Comparison of ENCODE assay signal across 19 mouse cellular contexts in the genomic region with DNA sequence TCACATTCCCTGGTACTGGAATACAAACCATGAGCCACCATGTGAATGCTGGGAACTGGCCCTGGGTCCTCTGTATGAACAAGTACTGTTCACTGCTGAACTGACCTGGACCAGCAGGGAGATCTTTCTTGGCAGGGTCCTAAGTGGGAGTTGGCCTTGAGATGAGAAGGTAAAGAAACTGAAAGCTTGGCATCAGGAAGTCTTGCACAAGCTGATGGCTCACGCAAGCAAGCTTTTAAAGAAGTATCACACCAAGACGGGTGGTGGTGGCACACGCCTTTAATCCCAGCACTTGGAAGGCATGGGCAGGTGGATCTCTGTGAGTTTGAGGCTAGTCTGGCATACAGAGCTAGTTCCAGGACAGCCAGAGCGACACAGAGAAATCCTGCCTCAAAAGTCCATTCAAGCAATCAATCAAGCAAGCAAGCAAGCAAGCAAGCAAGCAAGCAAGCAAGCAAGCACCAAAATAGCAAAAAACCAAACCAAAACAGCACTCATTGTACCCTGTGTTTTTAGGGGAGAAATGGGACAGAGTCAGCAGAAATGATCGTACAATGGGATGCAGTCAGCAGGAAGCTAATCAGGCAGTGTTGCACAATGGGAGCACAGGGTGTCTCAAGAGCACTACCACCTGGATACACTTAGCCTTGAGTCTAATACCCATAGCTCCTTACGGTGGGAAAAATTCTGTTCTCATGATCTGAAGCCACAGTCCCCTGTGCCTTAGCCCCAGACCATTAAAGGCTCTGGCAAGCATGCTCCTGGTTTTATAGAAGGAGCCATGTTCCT. TPM values are rescaled to one million over a fixed set of nuclear protein-coding genes. Genes with fewer than 3 reads are reported as not detected.
DNase-seq lines count a peak whose midpoint lies in the region; ATAC-seq and TF ChIP-seq lines count a peak whose summit lies in the region.
"Had no signal": no experiment of that assay in that cellular context is flagged by ENCODE, and none has a peak within 500 bp of the region (broad histone marks: within the 10 kb centered on the region; RNA-seq: fewer than 3 reads in every experiment).

No protein-coding gene starts in this region.

- H3K4me3 ChIP-seq in liver, postnatal 0 days (ENCODE audit: low read depth, low read length), result no peak overlapping the region
- no peak overlapping the region for H3K4me3 ChIP-seq in midbrain, embryonic 15.5 days
- H3K4me3 ChIP-seq: liver, embryonic 13.5 days; neural tube, embryonic 12.5 days; stomach, embryonic 15.5 days had no signal

- no peak for TF ChIP-seq EP300 in liver, postnatal 0 days (IDR thresholded peaks at IDR 0.05; ENCODE audit: low read depth)

- H3K4me1 ChIP-seq in liver, postnatal 0 days (ENCODE audit: insufficient read depth), result peaks cover 12% of the 10 kb centered on the region; the same call in 1 of the 2 replicates
- H3K4me1 ChIP-seq in midbrain, embryonic 15.5 days, result no peaks in the 10 kb centered on the region
- H3K4me1 ChIP-seq: neural tube, embryonic 12.5 days; stomach, embryonic 15.5 days had no signal

- no peaks in the 10 kb centered on the region for H3K36me3 ChIP-seq in liver, postnatal 0 days (replicated peaks; ENCODE audit: insufficient read depth, low read length)
- no peaks in the 10 kb centered on the region for H3K36me3 ChIP-seq in midbrain, embryonic 15.5 days (replicated peaks)
- H3K36me3 ChIP-seq: liver, embryonic 13.5 days; neural tube, embryonic 12.5 days; stomach, embryonic 15.5 days had no signal

- H3K9me3 ChIP-seq in liver, postnatal 0 days (ENCODE audit: low read length), result no peaks in the 10 kb centered on the region
- no peaks in the 10 kb centered on the region for H3K9me3 ChIP-seq in midbrain, embryonic 15.5 days
- H3K9me3 ChIP-seq: liver, embryonic 13.5 days; neural tube, embryonic 12.5 days; stomach, embryonic 15.5 days had no signal

- H3K4me2 ChIP-seq in liver, postnatal 0 days (ENCODE audit: low read depth, low read length), result peak overlapping the region; percentile 13; the same call in 1 of the 2 replicates
- H3K4me2 ChIP-seq in midbrain, embryonic 15.5 days, result no peak overlapping the region
- H3K4me2 ChIP-seq: heart, embryonic 11.5 days; liver, embryonic 13.5 days; neural tube, embryonic 12.5 days; stomach, embryonic 15.5 days had no signal

- no peaks in the 10 kb centered on the region for H3K27me3 ChIP-seq in liver, postnatal 0 days (ENCODE audit: insufficient read depth, low read length)
- H3K27me3 ChIP-seq in midbrain, embryonic 15.5 days (replicated peaks), result no peaks in the 10 kb centered on the region
- H3K27me3 ChIP-seq: liver, embryonic 13.5 days; neural tube, embryonic 12.5 days; stomach, embryonic 15.5 days had no signal

- WGBS in liver, postnatal 0 days (ENCODE audit: insufficient replicate concordance), result 53% methylated on average over 6 of the region's 6 CpGs
- WGBS in midbrain, embryonic 15.5 days, result 81% methylated on average over 6 of the region's 6 CpGs

- TF ChIP-seq CTCF in liver, postnatal 0 days (IDR thresholded peaks at IDR 0.05; ENCODE audit: low read depth), result no peak

- no peak overlapping the region for H3K9ac ChIP-seq in liver, postnatal 0 days (replicated peaks)
- H3K9ac ChIP-seq in midbrain, embryonic 15.5 days, result no peak overlapping the region
- H3K9ac ChIP-seq: liver, embryonic 13.5 days; neural tube, embryonic 12.5 days; stomach, embryonic 15.5 days had no signal

- no peak for ATAC-seq in liver, postnatal 0 days
- no peak for ATAC-seq in midbrain, embryonic 15.5 days (replicated peaks)
- ATAC-seq: hindbrain, embryonic 16.5 days had no signal

- no peak overlapping the region for H3K27ac ChIP-seq in liver, postnatal 0 days (ENCODE audit: low read depth)
- no peak overlapping the region for H3K27ac ChIP-seq in midbrain, embryonic 15.5 days
- H3K27ac ChIP-seq: liver, embryonic 13.5 days; neural tube, embryonic 12.5 days; stomach, embryonic 15.5 days had no signal

- DNase-seq in liver, postnatal 0 days, result no peak
- DNase-seq in liver, result no peak
- peak; percentile 51 to 52 for DNase-seq in lung, adult 18-20 months
- DNase-seq in lung, postnatal 4 days, result peak; percentile 38 to 64
- no peak for DNase-seq in T-cell, adult 2 months (ENCODE audit: low spot score)
- no peak for DNase-seq in cerebellum, adult 9-10 months
- DNase-seq: gastrocnemius, postnatal 36 days; heart, postnatal 36 days; left cerebral cortex, postnatal 4 days; liver, embryonic 13.5 days; right cerebral cortex, postnatal 14 days; thymus, adult 2 months had no signal

RNA-seq across cellular contexts. Expression of a gene that starts 16.4 kb away (rescaled TPM):
- polyA plus RNA-seq in liver, postnatal 0 days (2015; fragmentation: Nextera tagmentation; extraction: Ambion mirVana), result 0.68 and 0.73 TPM in 2 replicates
- polyA plus RNA-seq in midbrain, embryonic 15.5 days (2015; fragmentation: Nextera tagmentation; extraction: Ambion mirVana), result 0.24 and 0.26 TPM in 2 replicates
- polyA plus RNA-seq: forebrain, embryonic 11.5 days; kidney, embryonic 14.5 days had no signal

RNA-seq across cellular contexts. Expression of a gene that starts 22.2 kb away (rescaled TPM):
- 0.06 and 0.09 TPM in 2 replicates for polyA plus RNA-seq in liver, postnatal 0 days (2015; fragmentation: Nextera tagmentation; extraction: Ambion mirVana)
- 10.0 and 11.2 TPM in 2 replicates for polyA plus RNA-seq in midbrain, embryonic 15.5 days (2015; fragmentation: Nextera tagmentation; extraction: Ambion mirVana)

RNA-seq across cellular contexts. Expression of a gene that starts 40.4 kb away (rescaled TPM):
- 0.99 and 1.4 TPM in 2 replicates for polyA plus RNA-seq in liver, postnatal 0 days (2015; fragmentation: Nextera tagmentation; extraction: Ambion mirVana)
- 1.2 TPM in 2 replicates for polyA plus RNA-seq in midbrain, embryonic 15.5 days (2015; fragmentation: Nextera tagmentation; extraction: Ambion mirVana)

RNA-seq across cellular contexts. Expression of a gene that starts 42.9 kb away (rescaled TPM):
- polyA plus RNA-seq in liver, postnatal 0 days (2015; fragmentation: Nextera tagmentation; extraction: Ambion mirVana), result 0.73 and 0.82 TPM in 2 replicates
- polyA plus RNA-seq in midbrain, embryonic 15.5 days (2015; fragmentation: Nextera tagmentation; extraction: Ambion mirVana), result 0.30 and 0.42 TPM in 2 replicates

RNA-seq across cellular contexts. Expression of a gene that starts 55.7 kb away (rescaled TPM):
- polyA plus RNA-seq in liver, postnatal 0 days (2015; fragmentation: Nextera tagmentation; extraction: Ambion mirVana), result 13.7 and 15.7 TPM in 2 replicates
- 2.5 and 2.8 TPM in 2 replicates for polyA plus RNA-seq in midbrain, embryonic 15.5 days (2015; fragmentation: Nextera tagmentation; extraction: Ambion mirVana)

Comparison
In these comparisons a context has a peak if more than half of its experiments do, and no peak if none do; other contexts are left out.
1. DNase-seq: peak in lung, adult 18-20 months (2 of 2) and lung, postnatal 4 days (2 of 2); none in liver, postnatal 0 days (single experiment), liver (single experiment), T-cell, adult 2 months (single experiment) and cerebellum, adult 9-10 months (single experiment).
2. RNA of a gene that starts 22.2 kb away (polyA plus RNA-seq): 10.0 to 11.2 TPM in midbrain, embryonic 15.5 days; 0.06 to 0.09 TPM in liver, postnatal 0 days; every median in the first group is over 10 times any median in the second.